31 mouse cellular contexts compared by ENCODE assay signal in the genomic region with DNA sequence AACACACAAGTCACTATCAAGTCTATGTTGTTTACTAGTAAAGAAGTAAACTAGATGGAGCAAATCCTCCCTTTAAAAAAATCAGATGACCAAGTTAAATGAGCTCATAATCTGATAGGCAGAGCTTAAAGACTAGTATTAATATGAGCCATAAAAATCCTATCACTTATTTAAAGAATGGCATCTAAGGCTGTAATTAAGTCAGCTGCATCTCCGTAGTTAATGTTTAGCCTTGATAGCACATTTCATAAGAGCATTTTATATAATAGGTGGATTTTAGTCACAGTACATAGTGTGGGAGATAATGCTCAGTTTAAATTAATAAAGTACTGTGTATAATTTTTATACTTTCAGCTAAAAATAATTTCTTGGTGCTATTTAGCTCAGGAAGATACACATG.
"Had no signal": no experiment of that assay in that cellular context is flagged by ENCODE, and none has a peak within 500 bp of the region (broad histone marks: within the 10 kb centered on the region; RNA-seq: fewer than 3 reads in every experiment).

No protein-coding gene starts in this region.

- H3K9me3 ChIP-seq: limb, embryonic 10.5 days; limb, embryonic 12.5 days; limb, embryonic 13.5 days; limb, embryonic 15.5 days; liver, embryonic 12.5 days; liver, embryonic 13.5 days; liver, embryonic 15.5 days; lung, embryonic 15.5 days; midbrain, embryonic 10.5 days; midbrain, embryonic 12.5 days; midbrain, embryonic 13.5 days; midbrain, embryonic 15.5 days had no signal

- H3K4me1 ChIP-seq: limb, embryonic 10.5 days; limb, embryonic 12.5 days; limb, embryonic 13.5 days; limb, embryonic 15.5 days; liver, embryonic 12.5 days; liver, embryonic 13.5 days; liver, embryonic 15.5 days; lung, embryonic 15.5 days; megakaryocyte, embryonic 14.5 days; midbrain, embryonic 10.5 days; midbrain, embryonic 12.5 days; midbrain, embryonic 13.5 days; midbrain, embryonic 15.5 days had no signal

- DNase-seq: left cerebral cortex, postnatal 4 days; liver; liver, embryonic 13.5 days; liver, postnatal 0 days; lung, adult 18-20 months; lung, adult 2 months; lung, embryonic 14.5 days; lung, postnatal 10 days; lung, postnatal 14 days; lung, postnatal 36 days; lung, postnatal 4 days; midbrain, embryonic 14.5 days had no signal

- H3K4me3 ChIP-seq: limb, embryonic 10.5 days; limb, embryonic 12.5 days; limb, embryonic 13.5 days; limb, embryonic 15.5 days; liver, embryonic 12.5 days; liver, embryonic 13.5 days; liver, embryonic 15.5 days; lung, embryonic 15.5 days; megakaryocyte, embryonic 14.5 days; midbrain, embryonic 10.5 days; midbrain, embryonic 12.5 days; midbrain, embryonic 13.5 days; midbrain, embryonic 15.5 days; myocyte had no signal

- H3K27me3 ChIP-seq: limb, embryonic 12.5 days; limb, embryonic 13.5 days; limb, embryonic 15.5 days; liver, embryonic 12.5 days; liver, embryonic 13.5 days; liver, embryonic 15.5 days; lung, embryonic 15.5 days; megakaryocyte, embryonic 14.5 days; midbrain, embryonic 12.5 days; midbrain, embryonic 13.5 days; midbrain, embryonic 15.5 days had no signal

- H3K9ac ChIP-seq: limb, embryonic 12.5 days; limb, embryonic 13.5 days; limb, embryonic 15.5 days; liver, embryonic 12.5 days; liver, embryonic 13.5 days; liver, embryonic 14.5 days; liver, embryonic 15.5 days; liver, postnatal 0 days; lung, embryonic 14.5 days; lung, embryonic 15.5 days; midbrain, embryonic 12.5 days; midbrain, embryonic 13.5 days; midbrain, embryonic 15.5 days had no signal

- ATAC-seq: liver, embryonic 12.5 days; liver, postnatal 0 days; lung, postnatal 0 days; midbrain, embryonic 13.5 days; midbrain, embryonic 15.5 days; midbrain, embryonic 16.5 days had no signal

- H3K36me3 ChIP-seq: limb, embryonic 10.5 days; limb, embryonic 12.5 days; limb, embryonic 15.5 days; liver, embryonic 12.5 days; liver, embryonic 13.5 days; liver, embryonic 15.5 days; lung, embryonic 15.5 days; midbrain, embryonic 10.5 days; midbrain, embryonic 12.5 days; midbrain, embryonic 13.5 days; midbrain, embryonic 15.5 days had no signal

- H3K4me2 ChIP-seq: limb, embryonic 12.5 days; limb, embryonic 13.5 days; limb, embryonic 15.5 days; liver, embryonic 11.5 days; liver, embryonic 12.5 days; liver, embryonic 13.5 days; liver, embryonic 15.5 days; lung, embryonic 14.5 days; lung, embryonic 15.5 days; midbrain, embryonic 11.5 days; midbrain, embryonic 12.5 days; midbrain, embryonic 13.5 days; midbrain, embryonic 15.5 days had no signal

- H3K27ac ChIP-seq: limb, embryonic 10.5 days; limb, embryonic 12.5 days; limb, embryonic 13.5 days; limb, embryonic 15.5 days; liver, embryonic 12.5 days; liver, embryonic 13.5 days; liver, embryonic 14.5 days; liver, embryonic 15.5 days; lung, embryonic 15.5 days; macrophage; midbrain, embryonic 10.5 days; midbrain, embryonic 12.5 days; midbrain, embryonic 13.5 days; midbrain, embryonic 15.5 days had no signal
